Mouse (Mus musculus) stomach, embryonic 15.5 days (tissue): ENCODE data around the gene Dnajc14. TPM values are rescaled to one million over a fixed set of nuclear protein-coding genes. Genes with fewer than 3 reads are reported as not detected.
"Not testable (repeated sequence)": the region's sequence is repeated elsewhere in the genome, so short reads cannot be mapped to it uniquely, and the experiment has no call there.

ENCODE experiments used
- ATAC-seq: fragments of 200-750 bp; cut with Nextera tagmentation; 2 replicates; pipeline ENCODE4 v1.8.0; 2017; ENCODE audit warnings: low read depth, moderate number of reproducible peaks, moderate TSS enrichment; ENCODE audit not compliant: insufficient read depth, low FRiP score
- H3K27ac ChIP-seq: fragments of 300-500 bp; sonication (generic); 2 replicates; pipeline ENCODE4 v1.5.1; 2015; ENCODE audit warnings: mild to moderate bottlenecking, inconsistent platforms
- H3K27me3 ChIP-seq: fragments of 300-500 bp; sonication (generic); replicated peaks from 2 replicates; pipeline ENCODE4 v1.6.1; 2015; ENCODE audit warnings: inconsistent platforms
- H3K36me3 ChIP-seq: fragments of 300-500 bp; sonication (generic); 2 replicates; pipeline ENCODE4 v1.6.1; 2015; ENCODE audit warnings: inconsistent platforms
- H3K4me1 ChIP-seq: fragments of 300-500 bp; sonication (generic); 2 replicates; pipeline ENCODE4 v1.6.1; 2015; ENCODE audit warnings: inconsistent platforms
- H3K4me2 ChIP-seq: fragments of 300-500 bp; sonication (generic); 2 replicates; pipeline ENCODE4 v1.6.1; 2015; ENCODE audit warnings: mild to moderate bottlenecking, inconsistent platforms
- H3K4me3 ChIP-seq: fragments of 300-500 bp; sonication (generic); replicated peaks from 2 replicates; pipeline ENCODE4 v1.5.1; 2015; ENCODE audit warnings: inconsistent platforms
- H3K9ac ChIP-seq: fragments of 300-500 bp; sonication (generic); 2 replicates; pipeline ENCODE4 v1.6.1; 2015; ENCODE audit warnings: inconsistent platforms
- H3K9me3 ChIP-seq: fragments of 300-500 bp; sonication (generic); 2 replicates; pipeline ENCODE4 v1.6.1; 2016; ENCODE audit warnings: inconsistent platforms
- WGBS: fragments of 180-500 bp; shearing (Covaris S2); methylation state at CpG from one replicate; pipeline ENCODE4 v1.1.7; 2015; 5-methylcytosine and 5-hydroxymethylcytosine counted together
- polyA plus RNA-seq: library from polyadenylated mRNA; unstranded; fragments of >200 nt; fragmentation: Nextera tagmentation; extraction: Ambion mirVana; gene quantifications from 2 replicates; pipeline ENCODE4 v1.2.1, GENCODE M21; 2015

Dnajc14 gene
- polyA plus RNA-seq, 1 experiment from 2014 or later, result 49.8 TPM

DNA sequence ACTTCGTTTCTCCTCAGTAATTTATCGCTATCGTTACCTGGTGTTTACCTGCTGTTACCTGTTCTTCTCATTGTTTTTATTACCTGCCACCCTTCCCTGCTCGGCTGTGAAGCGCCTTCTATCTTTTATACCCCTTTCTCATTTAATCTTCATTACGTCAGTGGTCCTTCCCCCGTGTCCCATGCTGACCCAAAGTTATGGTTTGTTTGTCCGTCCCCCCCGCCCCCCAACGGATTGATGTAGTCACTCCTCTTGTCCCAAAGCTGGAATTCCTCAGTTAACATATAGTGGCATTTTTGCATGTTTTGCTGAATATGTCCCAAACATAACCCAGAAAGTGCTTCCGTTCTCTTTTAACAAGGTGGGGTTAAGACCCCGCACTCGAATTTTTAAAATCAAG, 18.3 kb downstream of the Dnajc14 start:
- Histone ChIP-seq H3K27me3 (no peaks in the 10 kb centered on the region), H3K36me3 (peaks cover 11% of the 10 kb centered on the region), H3K4me2 (peak overlapping the region; percentile 61), H3K9ac (peak overlapping the region; percentile 80), H3K27ac (peak overlapping the region; percentile 60; the same call in 1 of the 2 replicates), H3K4me1 (peaks cover 4% of the 10 kb centered on the region; the same call in 1 of the 2 replicates), H3K9me3 (no peaks in the 10 kb centered on the region), H3K4me3 (peak overlapping the region; percentile 91)
- ATAC-seq, result no peak
- 2% methylated on average over 13 of the region's 13 CpGs for WGBS

DNA sequence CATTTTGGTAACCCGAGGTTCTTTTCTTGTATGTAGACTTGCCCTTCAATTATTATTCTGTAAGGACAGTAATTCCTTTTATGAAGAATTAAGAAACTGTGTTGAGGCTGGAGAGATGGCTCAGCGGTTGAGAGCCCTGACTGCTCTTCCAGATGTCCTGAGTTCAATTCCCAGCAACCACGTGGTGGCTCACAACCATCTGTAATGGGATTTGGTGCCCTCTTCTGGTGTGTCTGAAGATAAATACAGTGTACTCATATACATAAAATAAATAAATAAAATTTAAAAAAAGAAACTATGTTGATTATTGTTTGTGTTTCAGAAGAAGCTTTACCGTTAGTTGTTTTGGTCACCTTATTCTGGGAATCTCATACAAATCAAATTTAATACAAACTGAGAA, 19.2 kb downstream of the Dnajc14 start:
- H3K9ac ChIP-seq, H3K27ac ChIP-seq, H3K4me1 ChIP-seq, H3K27me3 ChIP-seq, H3K36me3 ChIP-seq, H3K9me3 ChIP-seq, ATAC-seq: not testable (repeated sequence)
- Histone ChIP-seq H3K4me2 (peak overlapping the region; percentile 61), H3K4me3 (peak overlapping the region; percentile 91; the same call in 1 of the 2 replicates)
- WGBS, result 82% methylated on average over 4 of the region's 4 CpGs

DNA sequence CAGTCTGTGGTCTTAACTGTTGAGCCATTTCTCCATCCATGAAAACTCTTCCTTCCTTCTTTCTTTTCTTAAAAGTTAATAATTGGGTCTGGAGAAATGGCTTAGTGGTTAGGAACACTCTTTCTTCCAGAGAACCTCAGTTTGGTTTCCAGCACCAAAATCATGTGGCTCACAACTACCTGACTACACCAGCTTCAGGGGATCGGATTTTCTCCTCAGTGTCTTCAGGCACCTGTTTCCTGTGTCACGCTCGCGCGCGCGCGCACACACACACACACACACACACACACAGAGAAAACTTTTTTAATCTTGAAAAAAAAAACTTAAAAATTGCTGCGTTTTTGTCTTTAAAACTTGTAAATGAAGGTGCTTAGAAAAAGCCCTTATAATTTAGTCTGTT, 20.0 kb downstream of the Dnajc14 start:
- no peak overlapping the region for H3K9ac ChIP-seq
- no peak overlapping the region for H3K27ac ChIP-seq
- WGBS, result 97% methylated on average over 9 of the region's 9 CpGs
- no peak for ATAC-seq
- peaks cover 9% of the 10 kb centered on the region; the same call in 1 of the 2 replicates for H3K36me3 ChIP-seq
- no peak overlapping the region for H3K4me2 ChIP-seq
- H3K27me3 ChIP-seq, result no peaks in the 10 kb centered on the region
- H3K4me3 ChIP-seq, result no peak overlapping the region
- peaks cover 4% of the 10 kb centered on the region; the same call in 1 of the 2 replicates for H3K4me1 ChIP-seq
- H3K9me3 ChIP-seq, result no peaks in the 10 kb centered on the region

DNA sequence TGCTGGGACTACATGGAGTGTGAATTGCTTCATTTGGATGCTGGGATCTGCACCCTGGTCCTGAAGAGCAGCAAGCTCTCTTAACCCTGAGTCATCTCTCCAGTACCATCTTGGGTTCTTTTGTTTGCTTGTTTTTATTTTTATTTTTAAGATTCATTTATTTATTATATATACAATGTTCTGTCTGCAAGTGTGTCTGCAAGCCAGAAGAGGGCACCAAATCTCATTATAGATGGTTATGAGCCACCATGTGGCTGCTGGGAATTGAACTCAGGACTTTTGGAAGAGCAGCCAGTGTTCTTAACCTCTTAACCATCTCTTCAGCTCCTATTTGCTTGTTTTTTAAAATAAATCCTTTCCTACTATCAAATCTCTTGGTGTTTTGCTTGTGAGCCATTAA, 33.5 kb downstream of the Dnajc14 start:
- Histone ChIP-seq H3K4me1 (no peaks in the 10 kb centered on the region), H3K4me2 (no peak overlapping the region), H3K9ac (no peak overlapping the region), H3K27me3 (no peaks in the 10 kb centered on the region), H3K27ac (no peak overlapping the region), H3K4me3 (no peak overlapping the region), H3K36me3 (peaks cover 26% of the 10 kb centered on the region), H3K9me3 (no peaks in the 10 kb centered on the region)
- ATAC-seq, result no peak

DNA sequence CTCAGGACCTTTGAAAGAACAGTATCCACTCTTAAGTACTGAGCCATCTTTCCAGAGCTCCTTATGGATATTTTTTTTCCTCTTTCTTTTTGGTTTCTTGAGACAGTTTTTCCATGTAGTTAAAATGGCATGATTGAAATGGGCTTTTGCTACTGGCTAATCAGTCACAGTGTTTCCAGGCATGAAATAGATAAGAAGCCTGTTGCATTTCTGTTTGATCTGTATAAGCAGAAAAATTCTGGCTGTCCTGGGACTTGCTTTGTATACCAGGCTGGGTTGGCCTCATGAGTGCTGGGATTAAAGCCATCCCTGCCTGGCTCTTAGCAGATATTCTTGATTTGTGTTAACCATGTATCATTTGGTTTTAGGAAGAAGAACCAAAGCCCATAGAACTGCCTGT, 35.6 kb downstream of the Dnajc14 start:
- Histone ChIP-seq H3K4me3 (no peak overlapping the region), H3K9me3 (no peaks in the 10 kb centered on the region), H3K4me1 (no peaks in the 10 kb centered on the region), H3K9ac (no peak overlapping the region), H3K27me3 (no peaks in the 10 kb centered on the region), H3K27ac (no peak overlapping the region), H3K4me2 (no peak overlapping the region), H3K36me3 (peaks cover 22% of the 10 kb centered on the region)
- no peak for ATAC-seq

DNA sequence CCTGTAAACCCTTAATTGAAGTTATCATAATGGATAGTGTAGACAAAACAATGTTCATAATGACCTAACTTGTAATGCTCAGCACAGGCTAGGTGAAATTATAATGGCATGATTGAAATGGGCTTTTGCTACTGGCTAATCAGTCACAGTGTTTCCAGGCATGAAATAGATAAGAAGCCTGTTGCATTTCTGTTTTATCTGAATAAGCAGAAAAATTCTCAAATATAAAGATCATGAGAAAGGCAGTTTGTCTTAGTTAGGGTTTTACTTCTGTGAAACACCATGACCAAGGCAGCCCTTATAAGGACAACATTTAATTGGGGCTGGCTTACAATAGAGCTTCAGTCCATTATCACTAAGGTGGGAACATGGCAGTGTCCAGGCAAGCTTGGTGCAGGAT, 36.8 kb downstream of the Dnajc14 start:
- H3K36me3 ChIP-seq, result peaks cover 26% of the 10 kb centered on the region
- H3K9ac ChIP-seq, result no peak overlapping the region
- no peak for ATAC-seq

DNA sequence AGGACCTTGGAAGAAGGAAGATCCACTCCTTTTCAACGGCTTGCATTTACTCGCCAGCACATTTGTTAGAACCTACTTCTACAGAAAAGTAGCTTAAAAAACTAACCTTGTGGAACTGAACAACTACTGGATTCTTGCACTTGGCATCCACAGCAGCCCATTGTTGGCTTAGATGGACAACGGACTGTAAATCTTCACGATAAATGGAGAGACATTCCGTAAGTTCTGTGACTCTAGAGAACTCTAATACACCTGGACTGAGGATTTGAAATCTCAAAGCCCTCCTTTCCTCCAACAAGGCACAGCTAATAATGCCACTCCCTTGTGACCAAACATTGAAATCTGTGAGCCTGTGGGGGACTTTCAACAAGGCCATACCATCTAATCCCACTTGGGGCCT, 39.4 kb downstream of the Dnajc14 start:
- ATAC-seq, result no peak
- Histone ChIP-seq H3K27ac (no peak overlapping the region), H3K36me3 (peaks cover 26% of the 10 kb centered on the region), H3K9ac (no peak overlapping the region), H3K4me2 (no peak overlapping the region), H3K4me1 (no peaks in the 10 kb centered on the region), H3K27me3 (no peaks in the 10 kb centered on the region), H3K4me3 (no peak overlapping the region), H3K9me3 (no peaks in the 10 kb centered on the region)
- 85% methylated on average over 5 of the region's 5 CpGs for WGBS

More for the DNA sequence above, 36.8 kb downstream of the Dnajc14 start:
- Histone ChIP-seq H3K4me3 (no peak overlapping the region), H3K27me3 (no peaks in the 10 kb centered on the region), H3K4me2 (no peak overlapping the region), H3K9me3 (no peaks in the 10 kb centered on the region), H3K4me1 (no peaks in the 10 kb centered on the region), H3K27ac (no peak overlapping the region)

DNA sequence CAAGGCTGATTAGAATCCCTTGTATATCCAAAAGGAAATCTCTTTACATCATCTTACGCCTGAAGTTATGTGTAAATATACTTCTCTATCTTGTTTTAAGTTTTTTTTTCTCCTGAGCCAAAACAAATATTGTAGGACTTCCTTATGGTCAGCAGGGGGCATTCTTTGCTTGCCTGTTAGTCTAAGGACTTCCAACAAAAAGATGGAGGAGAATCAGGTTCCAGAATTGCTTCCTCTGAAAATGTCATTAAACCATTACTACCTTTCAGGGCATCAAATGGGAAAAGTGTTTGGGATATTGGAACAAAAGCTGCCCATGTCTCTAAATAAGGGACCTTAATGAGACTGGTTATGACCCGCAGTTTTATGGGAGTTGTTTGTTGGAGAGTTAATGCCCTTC, 41.7 kb downstream of the Dnajc14 start:
- H3K9ac ChIP-seq, result no peak overlapping the region
- H3K27me3 ChIP-seq, result no peaks in the 10 kb centered on the region
- 64% methylated on average over 2 of the region's 2 CpGs for WGBS
- H3K4me1 ChIP-seq, result no peaks in the 10 kb centered on the region
- peaks cover 25% of the 10 kb centered on the region for H3K36me3 ChIP-seq
- no peak overlapping the region for H3K4me3 ChIP-seq
- H3K9me3 ChIP-seq, result no peaks in the 10 kb centered on the region
- H3K27ac ChIP-seq, result no peak overlapping the region
- H3K4me2 ChIP-seq, result no peak overlapping the region
- ATAC-seq, result no peak

DNA sequence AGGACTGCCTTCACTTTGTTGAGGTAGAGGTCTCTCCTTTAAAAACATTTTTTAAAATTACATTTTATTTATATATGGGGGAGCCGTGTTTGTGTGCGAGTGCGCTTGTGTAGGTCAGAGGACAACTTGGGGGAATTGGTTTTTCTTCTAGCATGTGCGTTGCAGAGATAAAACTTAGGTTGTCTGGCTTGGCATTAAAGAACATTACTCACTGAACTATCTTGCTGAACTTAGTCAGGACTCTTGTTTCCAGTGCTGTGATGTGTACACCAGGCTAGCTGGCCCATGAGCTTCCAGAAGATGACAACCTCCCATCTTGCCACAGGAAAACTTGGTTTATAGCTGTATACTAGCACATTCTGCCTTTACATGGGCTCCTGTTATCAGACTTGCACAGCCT, 42.8 kb downstream of the Dnajc14 start:
- Histone ChIP-seq H3K4me2 (no peak overlapping the region), H3K4me3 (no peak overlapping the region), H3K27ac (no peak overlapping the region), H3K36me3 (peaks cover 19% of the 10 kb centered on the region), H3K9ac (no peak overlapping the region), H3K4me1 (no peaks in the 10 kb centered on the region), H3K27me3 (no peaks in the 10 kb centered on the region), H3K9me3 (no peaks in the 10 kb centered on the region)
- no peak for ATAC-seq
- WGBS, result 93% methylated on average over 4 of the region's 4 CpGs

DNA sequence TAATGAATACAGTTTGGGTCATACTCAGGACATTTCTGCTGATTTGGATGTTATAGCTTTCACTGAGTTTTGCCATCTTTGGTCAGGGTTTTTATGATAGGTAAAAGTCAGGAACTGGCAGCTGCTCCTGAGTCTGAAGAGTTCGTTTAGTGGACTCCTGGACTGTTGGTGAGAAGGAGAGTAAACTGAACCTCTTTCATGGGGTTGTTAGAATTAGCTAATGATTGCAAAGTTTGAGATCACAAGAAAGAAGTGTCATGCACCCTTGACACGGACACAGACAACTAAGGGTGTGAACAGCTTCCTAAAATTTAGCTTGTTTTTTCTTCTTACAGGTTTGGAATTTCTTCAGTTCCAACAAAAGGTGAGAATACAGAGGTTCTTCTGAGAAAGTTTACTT, 44.6 kb downstream of the Dnajc14 start:
- H3K4me3 ChIP-seq, result no peak overlapping the region
- no peak overlapping the region for H3K9ac ChIP-seq
- no peaks in the 10 kb centered on the region for H3K27me3 ChIP-seq
- no peaks in the 10 kb centered on the region for H3K4me1 ChIP-seq
- no peak overlapping the region for H3K27ac ChIP-seq
- no peaks in the 10 kb centered on the region for H3K9me3 ChIP-seq
- ATAC-seq, result no peak
- peaks cover 17% of the 10 kb centered on the region for H3K36me3 ChIP-seq
- 64% methylated on average over 2 of the region's 2 CpGs for WGBS
- no peak overlapping the region for H3K4me2 ChIP-seq

DNA sequence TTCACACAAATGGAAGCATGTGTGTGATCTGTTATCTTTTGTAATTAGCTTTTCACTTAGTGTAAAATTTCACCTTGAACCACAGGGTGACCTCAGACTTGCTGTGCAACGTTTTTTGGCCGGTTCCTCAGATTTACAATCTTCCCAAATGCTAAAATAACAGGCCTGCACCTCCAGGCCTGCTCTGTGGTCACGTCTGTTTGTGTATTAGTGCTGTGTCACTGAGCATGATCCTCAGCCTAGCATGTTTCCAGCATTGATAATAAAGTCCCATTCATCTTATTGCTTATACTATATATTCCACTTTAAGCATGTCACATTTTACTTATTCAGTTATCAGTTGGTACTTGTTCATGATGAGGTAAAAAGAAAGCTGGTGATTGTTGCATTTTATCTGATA, 46.5 kb downstream of the Dnajc14 start:
- no peak for ATAC-seq
- Histone ChIP-seq H3K4me1 (no peaks in the 10 kb centered on the region), H3K36me3 (peaks cover 16% of the 10 kb centered on the region), H3K27ac (no peak overlapping the region), H3K27me3 (no peaks in the 10 kb centered on the region), H3K9ac (no peak overlapping the region), H3K4me2 (no peak overlapping the region), H3K9me3 (no peaks in the 10 kb centered on the region), H3K4me3 (no peak overlapping the region)
- WGBS, result 73% methylated on average over 3 of the region's 3 CpGs

DNA sequence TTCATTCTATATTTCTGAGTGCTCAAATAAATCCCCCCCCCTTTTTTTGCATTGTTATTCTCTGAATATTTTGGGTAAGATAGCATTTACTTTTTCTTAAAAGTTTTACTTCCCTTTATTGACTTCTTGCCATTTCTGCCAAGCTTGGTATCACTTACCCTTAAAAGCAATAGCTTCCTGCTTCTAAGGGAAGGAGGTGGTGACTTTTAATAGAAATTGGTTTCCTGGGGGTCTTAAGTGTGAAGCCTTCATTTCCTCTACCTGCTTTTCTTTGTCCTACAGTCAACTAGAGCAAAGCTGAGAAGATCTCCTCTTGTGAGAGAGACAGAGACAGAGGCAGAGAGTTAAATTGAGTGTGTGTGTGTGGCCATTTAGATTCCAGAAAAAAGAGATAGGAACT, 57.3 kb downstream of the Dnajc14 start:
- no peak for ATAC-seq
- no peak overlapping the region for H3K9ac ChIP-seq
- no peaks in the 10 kb centered on the region for H3K4me1 ChIP-seq
- no peaks in the 10 kb centered on the region for H3K9me3 ChIP-seq
- H3K4me3 ChIP-seq, result no peak overlapping the region
- no peak overlapping the region for H3K27ac ChIP-seq
- H3K36me3 ChIP-seq, result peaks cover 13% of the 10 kb centered on the region; the same call in 1 of the 2 replicates
- no peaks in the 10 kb centered on the region for H3K27me3 ChIP-seq
- no peak overlapping the region for H3K4me2 ChIP-seq

DNA sequence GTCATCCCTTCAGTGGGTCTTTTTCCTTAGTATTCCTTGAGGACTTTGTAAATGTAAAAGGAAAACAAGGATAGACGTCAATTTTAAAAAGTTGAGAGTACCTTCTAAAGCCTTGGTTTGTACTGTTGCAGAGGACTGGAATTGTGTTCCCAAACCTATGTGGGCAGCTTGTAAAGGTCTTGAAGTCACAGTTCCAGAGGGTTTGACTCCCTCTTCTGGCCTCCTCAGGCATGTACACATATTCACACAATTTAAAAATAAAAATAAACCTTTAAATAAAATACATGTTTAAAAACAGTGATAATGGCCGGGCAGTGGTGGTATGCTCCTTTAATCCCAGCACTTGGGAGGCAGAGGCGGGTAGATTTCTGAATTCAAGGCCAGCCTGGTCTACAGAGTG, 62.2 kb downstream of the Dnajc14 start:
- H3K4me2 ChIP-seq, result no peak overlapping the region
- H3K4me3 ChIP-seq, result no peak overlapping the region
- no peaks in the 10 kb centered on the region for H3K27me3 ChIP-seq
- peaks cover 9% of the 10 kb centered on the region; the same call in 1 of the 2 replicates for H3K36me3 ChIP-seq
- no peaks in the 10 kb centered on the region for H3K4me1 ChIP-seq
- no peak overlapping the region for H3K27ac ChIP-seq
- no peak for ATAC-seq
- H3K9me3 ChIP-seq, result no peaks in the 10 kb centered on the region
- 87% methylated on average over 3 of the region's 3 CpGs for WGBS
- H3K9ac ChIP-seq, result no peak overlapping the region
